Mouse (Mus musculus) monocyte, adult 2 months (primary cell): Measurements from ENCODE around the gene Col11a2.

Source experiments
- DNase-seq, 2 experiments: peaks; one replicate each; pipeline ENCODE4 v3.0.0; 2022; ENCODE audit warnings: low spot score in 2 of 2, low read depth in 1 of 2

The Col11a2 gene

GRCm38 (mm10) chr17:34101185-34101584 is 61.9 kb downstream of the Col11a2 start:
- DNase-seq, result no peak

GRCm38 (mm10) chr17:34101604-34102032 is 62.4 kb downstream of the Col11a2 start:
- DNase-seq, result peak; percentile 88 to 97

GRCm38 (mm10) chr17:34102831-34103230 is 63.6 kb downstream of the Col11a2 start:
- no peak for DNase-seq

- DNase-seq, result no peak
Observed at GRCm38 (mm10) chr17:34104804-34105203, 65.6 kb downstream of the Col11a2 start.

- DNase-seq, result no peak
Observed at GRCm38 (mm10) chr17:34106555-34106954, 67.3 kb downstream of the Col11a2 start.

GRCm38 (mm10) chr17:34107109-34107867 is 68.1 kb downstream of the Col11a2 start:
- no peak for DNase-seq

- no peak for DNase-seq
Observed at GRCm38 (mm10) chr17:34108460-34108859, 69.2 kb downstream of the Col11a2 start.

- DNase-seq, result no peak
Observed at GRCm38 (mm10) chr17:34109038-34109805, 70.0 kb downstream of the Col11a2 start.

GRCm38 (mm10) chr17:34109806-34110195 is 70.6 kb downstream of the Col11a2 start:
- DNase-seq, result no peak

GRCm38 (mm10) chr17:34110309-34110708 is 71.1 kb downstream of the Col11a2 start:
- no peak for DNase-seq

GRCm38 (mm10) chr17:34114114-34114513 is 74.9 kb downstream of the Col11a2 start:
- DNase-seq, result no peak
